Mouse (Mus musculus) embryonic facial prominence, embryonic 13.5 days (tissue): ENCODE results near the gene Psmg4. TPM values are rescaled to one million over a fixed set of nuclear protein-coding genes. Genes with fewer than 3 reads are reported as not detected.

Source experiments
- ATAC-seq: fragments of 200-750 bp; cut with Nextera tagmentation; 2 replicates; pipeline ENCODE4 v1.8.0; 2017; ENCODE audit warnings: low read depth; ENCODE audit not compliant: insufficient number of reproducible peaks, insufficient read depth, low FRiP score, low TSS enrichment
- H3K27ac ChIP-seq: fragments of 300-500 bp; sonication (generic); 2 replicates; pipeline ENCODE4 v1.5.1; 2015; ENCODE audit warnings: moderate library complexity, mild to moderate bottlenecking, inconsistent platforms
- H3K27me3 ChIP-seq: fragments of 300-500 bp; sonication (generic); 2 replicates; pipeline ENCODE4 v1.6.1; 2015; ENCODE audit warnings: mild to moderate bottlenecking, inconsistent platforms
- H3K36me3 ChIP-seq: fragments of 300-500 bp; sonication (generic); 2 replicates; pipeline ENCODE4 v1.6.1; 2015; ENCODE audit warnings: mild to moderate bottlenecking, inconsistent platforms
- H3K4me1 ChIP-seq: fragments of 300-500 bp; sonication (generic); 2 replicates; pipeline ENCODE4 v1.6.1; 2015; ENCODE audit warnings: inconsistent platforms
- H3K4me2 ChIP-seq: fragments of 300-500 bp; sonication (generic); 2 replicates; pipeline ENCODE4 v1.6.1; 2015; ENCODE audit warnings: moderate library complexity, mild to moderate bottlenecking, inconsistent platforms
- H3K4me3 ChIP-seq: fragments of 300-500 bp; sonication (generic); 2 replicates; pipeline ENCODE4 v1.5.1; 2015; ENCODE audit warnings: mild to moderate bottlenecking, inconsistent platforms
- H3K9ac ChIP-seq: fragments of 300-500 bp; sonication (generic); 2 replicates; pipeline ENCODE4 v1.6.1; 2015; ENCODE audit warnings: mild to moderate bottlenecking, inconsistent platforms
- H3K9me3 ChIP-seq: fragments of 300-500 bp; sonication (generic); 2 replicates; pipeline ENCODE4 v1.6.1; 2016; ENCODE audit warnings: inconsistent platforms
- WGBS: fragments of 180-500 bp; shearing (Covaris S2); methylation state at CpG from one replicate; pipeline ENCODE4 v1.1.7; 2015; ENCODE audit warnings: mixed read lengths; 5-methylcytosine and 5-hydroxymethylcytosine counted together
- polyA plus RNA-seq: library from polyadenylated mRNA; unstranded; fragments of >200 nt; fragmentation: Nextera tagmentation; extraction: Ambion mirVana; gene quantifications from 2 replicates; pipeline ENCODE4 v1.2.1, GENCODE M21; 2015

Gene Psmg4
- polyA plus RNA-seq, 1 experiment from 2014 or later = 111 TPM

GRCm38 (mm10) chr13:34211261-34211775 lies 48.6 kb downstream of the Psmg4 start:
- Histone ChIP-seq H3K4me2 (no peak overlapping the region), H3K27ac (no peak overlapping the region), H3K9ac (no peak overlapping the region), H3K9me3 (no peaks in the 10 kb centered on the region), H3K4me1 (no peaks in the 10 kb centered on the region), H3K4me3 (no peak overlapping the region), H3K36me3 (no peaks in the 10 kb centered on the region), H3K27me3 (no peaks in the 10 kb centered on the region)
- ATAC-seq = no peak
- WGBS = 52% methylated on average over 4 of the region's 4 CpGs

DNA sequence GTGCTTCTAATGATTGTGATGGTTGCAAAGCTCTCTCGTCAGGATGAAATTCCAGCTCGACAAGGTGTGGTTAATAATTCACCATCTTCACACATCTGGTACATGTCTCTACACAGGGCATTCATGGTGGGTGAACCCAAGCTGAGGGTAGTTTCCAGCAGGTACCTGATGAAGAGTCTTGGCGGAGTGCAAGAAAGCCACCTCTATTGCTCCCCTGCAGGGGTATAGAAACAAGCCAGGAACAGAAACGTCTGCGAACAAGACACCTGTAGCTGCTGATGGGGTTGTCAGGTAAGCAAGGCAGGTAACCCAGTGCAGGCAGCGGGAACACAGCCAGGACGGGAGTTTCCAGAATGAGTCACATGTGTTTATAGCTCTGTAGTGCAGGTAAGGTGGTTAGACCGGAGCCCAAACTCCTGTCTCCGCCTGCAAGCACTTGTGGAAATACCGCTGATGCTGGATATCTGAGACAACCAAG lies 50.0 kb downstream of the Psmg4 start:
- no peak overlapping the region for H3K9ac ChIP-seq
- WGBS = 57% methylated on average over 10 of the region's 10 CpGs
- ATAC-seq = 0 out of 2 replicates have a peak, but pooled peaks have one; percentile 64
- H3K9me3 ChIP-seq = no peaks in the 10 kb centered on the region
- H3K27ac ChIP-seq = no peak overlapping the region
- no peaks in the 10 kb centered on the region for H3K4me1 ChIP-seq
- H3K36me3 ChIP-seq = no peaks in the 10 kb centered on the region
- H3K4me3 ChIP-seq = no peak overlapping the region
- H3K4me2 ChIP-seq = no peak overlapping the region
- H3K27me3 ChIP-seq = no peaks in the 10 kb centered on the region

- H3K4me1 ChIP-seq = no peaks in the 10 kb centered on the region
- WGBS = 78% methylated on average over 3 of the region's 3 CpGs
Measured at GRCm38 (mm10) chr13:34214855-34215254, 52.1 kb downstream of the Psmg4 start.

DNA sequence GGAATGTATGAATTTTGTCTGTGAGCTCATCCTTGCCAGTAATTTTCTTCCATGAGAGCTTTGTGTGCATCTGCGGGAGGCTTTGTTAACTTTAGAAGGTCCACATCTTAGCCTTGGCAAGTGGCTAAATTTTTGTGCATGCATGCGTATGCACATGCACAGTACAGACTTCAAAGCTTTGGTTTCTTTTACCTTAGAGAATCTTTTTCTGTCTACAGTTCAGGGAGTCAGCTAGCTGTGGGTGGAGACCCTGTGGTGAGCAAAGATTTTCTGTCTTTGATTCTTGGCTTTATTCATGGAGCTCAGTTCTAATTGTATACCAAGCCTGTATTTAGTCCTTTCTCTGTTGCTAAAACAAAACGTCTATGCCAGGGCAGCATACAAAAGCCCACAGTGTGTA lies 56.0 kb downstream of the Psmg4 start:
- Histone ChIP-seq H3K36me3 (0 out of 2 replicates have a peak, but pooled peaks cover 3% of the 10 kb centered on the region), H3K27ac (no peak overlapping the region), H3K4me1 (peaks cover 8% of the 10 kb centered on the region; the same call in 1 of the 2 replicates), H3K4me3 (no peak overlapping the region), H3K9ac (no peak overlapping the region), H3K4me2 (no peak overlapping the region), H3K27me3 (no peaks in the 10 kb centered on the region), H3K9me3 (no peaks in the 10 kb centered on the region)
- WGBS = 73% methylated on average over 3 of the region's 3 CpGs
- no peak for ATAC-seq

More at GRCm38 (mm10) chr13:34214855-34215254, 52.1 kb downstream of the Psmg4 start:
- Histone ChIP-seq H3K9me3 (no peaks in the 10 kb centered on the region), H3K27ac (no peak overlapping the region), H3K4me2 (no peak overlapping the region), H3K27me3 (no peaks in the 10 kb centered on the region), H3K4me3 (no peak overlapping the region), H3K9ac (no peak overlapping the region), H3K36me3 (no peaks in the 10 kb centered on the region)
- ATAC-seq = no peak

DNA sequence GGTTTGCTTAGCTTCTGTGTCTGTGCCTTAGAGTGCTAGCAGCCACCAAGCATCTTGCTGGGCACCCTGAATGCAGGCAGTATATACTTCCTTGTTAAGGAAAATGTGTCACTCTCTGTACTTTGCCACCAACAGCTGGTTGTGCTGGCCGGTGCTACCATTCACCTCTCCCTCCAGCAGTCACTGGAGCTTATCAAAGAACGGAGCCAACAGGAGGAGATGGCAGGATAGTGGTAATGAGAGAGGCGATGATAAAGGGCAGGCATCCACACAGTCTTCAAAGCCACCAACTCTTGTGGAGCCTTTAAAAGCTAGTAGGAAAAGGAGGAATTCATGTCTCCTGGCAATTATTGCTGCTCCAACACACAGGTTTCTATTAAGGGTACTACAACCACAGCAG lies 57.0 kb downstream of the Psmg4 start:
- H3K4me1 ChIP-seq = peaks cover 8% of the 10 kb centered on the region; the same call in 1 of the 2 replicates
- H3K4me3 ChIP-seq = no peak overlapping the region
- H3K27me3 ChIP-seq = no peaks in the 10 kb centered on the region
- no peak overlapping the region for H3K27ac ChIP-seq
- H3K9me3 ChIP-seq = no peaks in the 10 kb centered on the region
- H3K36me3 ChIP-seq = 0 out of 2 replicates have a peak, but pooled peaks cover 3% of the 10 kb centered on the region
- ATAC-seq = no peak
- no peak overlapping the region for H3K4me2 ChIP-seq
- WGBS = 79% methylated on average over 3 of the region's 3 CpGs
- H3K9ac ChIP-seq = no peak overlapping the region

- H3K36me3 ChIP-seq = 0 out of 2 replicates have a peak, but pooled peaks cover 3% of the 10 kb centered on the region
- H3K27ac ChIP-seq = no peak overlapping the region
- H3K4me1 ChIP-seq = peaks cover 12% of the 10 kb centered on the region; the same call in 1 of the 2 replicates
- H3K4me3 ChIP-seq = no peak overlapping the region
- no peak for ATAC-seq
- WGBS = 50% methylated on average over 7 of the region's 7 CpGs
- H3K9ac ChIP-seq = no peak overlapping the region
- H3K9me3 ChIP-seq = no peaks in the 10 kb centered on the region
- H3K4me2 ChIP-seq = no peak overlapping the region
- H3K27me3 ChIP-seq = no peaks in the 10 kb centered on the region
Measured at GRCm38 (mm10) chr13:34222985-34223384, 60.2 kb downstream of the Psmg4 start.

GRCm38 (mm10) chr13:34226940-34227339 lies 64.2 kb downstream of the Psmg4 start:
- no peak overlapping the region for H3K4me2 ChIP-seq
- H3K27ac ChIP-seq = no peak overlapping the region
- H3K9me3 ChIP-seq = no peaks in the 10 kb centered on the region
- WGBS = 23% methylated on average over 1 of the region's 1 CpGs
- ATAC-seq = no peak
- no peak overlapping the region for H3K9ac ChIP-seq
- peaks cover 15% of the 10 kb centered on the region; the same call in 1 of the 2 replicates for H3K4me1 ChIP-seq
- H3K36me3 ChIP-seq = no peaks in the 10 kb centered on the region
- no peaks in the 10 kb centered on the region for H3K27me3 ChIP-seq
- no peak overlapping the region for H3K4me3 ChIP-seq

Other genes starting within 250 kb of the Psmg4 start
- 13.0 and 14.0 TPM in 2 replicates for gene Nqo2, start 198.3 kb upstream of the Psmg4 start, polyA plus RNA-seq
- 14.8 and 17.3 TPM in 2 replicates for gene Ripk1, start 160.6 kb upstream of the Psmg4 start, polyA plus RNA-seq
- 71.2 and 74.5 TPM in 2 replicates for gene Serpinb6a, start 160.2 kb upstream of the Psmg4 start, polyA plus RNA-seq
- 50.8 and 53.9 TPM in 2 replicates for gene Bphl, start 125.4 kb upstream of the Psmg4 start, polyA plus RNA-seq
- gene Tubb2a, start 85.0 kb upstream of the Psmg4 start, polyA plus RNA-seq = 133 and 136 TPM in 2 replicates
- gene Tubb2b, start 32.5 kb upstream of the Psmg4 start, polyA plus RNA-seq = 45.6 and 46.3 TPM in 2 replicates
- 3.3 and 3.6 TPM in 2 replicates for gene Slc22a23, start 182.2 kb downstream of the Psmg4 start, polyA plus RNA-seq